Mouse (Mus musculus) hindbrain, embryonic 10.5 days (tissue): Measurements from ENCODE around the gene Serinc1. TPM values are rescaled to one million over a fixed set of nuclear protein-coding genes. Genes with fewer than 3 reads are reported as not detected.

Experiments
- DNase-seq: peaks from one replicate; pipeline ENCODE4 v3.0.0-alpha.2; 2017; ENCODE audit warnings: low spot score
- H3K27ac ChIP-seq: fragments of 300-500 bp; sonication (generic); 2 replicates; pipeline ENCODE4 v1.5.1; 2016; ENCODE audit warnings: mild to moderate bottlenecking, moderate library complexity
- H3K27me3 ChIP-seq: fragments of 300-500 bp; sonication (generic); 2 replicates; pipeline ENCODE4 v1.6.1; 2016; ENCODE audit warnings: mild to moderate bottlenecking; ENCODE audit not compliant: poor library complexity, insufficient read depth, severe bottlenecking
- H3K36me3 ChIP-seq: fragments of 300-500 bp; sonication (generic); 2 replicates; pipeline ENCODE4 v1.6.1; 2016; ENCODE audit warnings: mild to moderate bottlenecking, moderate library complexity
- H3K4me1 ChIP-seq: fragments of 300-500 bp; sonication (generic); replicated peaks from 2 replicates; pipeline ENCODE4 v1.6.1; 2016; ENCODE audit warnings: mild to moderate bottlenecking
- H3K4me3 ChIP-seq: fragments of 300-500 bp; sonication (generic); 2 replicates; pipeline ENCODE4 v1.5.1; 2016; ENCODE audit warnings: mild to moderate bottlenecking, moderate library complexity
- H3K9me3 ChIP-seq: fragments of 300-500 bp; sonication (generic); 2 replicates; pipeline ENCODE4 v1.6.1; 2016; ENCODE audit warnings: mild to moderate bottlenecking, moderate library complexity
- WGBS: fragments of 180-500 bp; shearing (Covaris S2); methylation state at CpG from one replicate; pipeline ENCODE4 v1.1.7; 2016; 5-methylcytosine and 5-hydroxymethylcytosine counted together
- polyA plus RNA-seq: library from polyadenylated mRNA; unstranded; fragments of >200 nt; fragmentation: Nextera tagmentation; extraction: Ambion mirVana; gene quantifications from 2 replicates; pipeline ENCODE4 v1.2.1, GENCODE M21; 2016

Serinc1 gene
- polyA plus RNA-seq, 1 experiment from 2014 or later = 142 TPM

GRCm38 (mm10) chr10:57526469-57526868, 5.9 kb downstream of the Serinc1 start:
- H3K36me3 ChIP-seq = peaks cover 65% of the 10 kb centered on the region
- no peak for DNase-seq
- H3K27me3 ChIP-seq = no peaks in the 10 kb centered on the region
- 93% methylated on average over 5 of the region's 5 CpGs for WGBS
- H3K27ac ChIP-seq = no peak overlapping the region
- no peak overlapping the region for H3K4me3 ChIP-seq
- no peaks in the 10 kb centered on the region for H3K9me3 ChIP-seq
- peaks cover 24% of the 10 kb centered on the region for H3K4me1 ChIP-seq

DNA sequence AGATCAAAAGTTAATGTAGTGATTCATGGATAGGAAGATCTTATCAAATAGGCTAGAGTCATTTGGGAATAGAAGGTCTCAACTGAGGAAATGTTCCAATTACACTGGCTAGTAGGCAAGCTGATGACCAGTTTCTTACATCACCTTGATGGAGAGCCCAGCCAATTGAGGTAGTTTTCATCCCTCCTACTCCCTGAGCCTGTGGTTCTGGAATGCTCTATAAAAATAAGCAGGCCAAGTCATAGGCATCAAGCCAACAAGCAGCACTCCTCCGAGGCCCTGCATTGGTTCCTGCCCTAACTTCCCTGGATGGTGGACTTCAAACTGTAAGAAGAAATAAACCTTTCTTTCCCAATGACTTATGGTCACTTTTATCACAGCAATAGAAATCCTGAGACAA, 17.1 kb downstream of the Serinc1 start:
- WGBS = 90% methylated on average over 1 of the region's 1 CpGs
- H3K27me3 ChIP-seq = no peaks in the 10 kb centered on the region
- no peaks in the 10 kb centered on the region for H3K4me1 ChIP-seq
- no peak overlapping the region for H3K27ac ChIP-seq
- DNase-seq = no peak
- H3K4me3 ChIP-seq = no peak overlapping the region
- H3K9me3 ChIP-seq = no peaks in the 10 kb centered on the region
- H3K36me3 ChIP-seq = peaks cover 100% of the 10 kb centered on the region

DNA sequence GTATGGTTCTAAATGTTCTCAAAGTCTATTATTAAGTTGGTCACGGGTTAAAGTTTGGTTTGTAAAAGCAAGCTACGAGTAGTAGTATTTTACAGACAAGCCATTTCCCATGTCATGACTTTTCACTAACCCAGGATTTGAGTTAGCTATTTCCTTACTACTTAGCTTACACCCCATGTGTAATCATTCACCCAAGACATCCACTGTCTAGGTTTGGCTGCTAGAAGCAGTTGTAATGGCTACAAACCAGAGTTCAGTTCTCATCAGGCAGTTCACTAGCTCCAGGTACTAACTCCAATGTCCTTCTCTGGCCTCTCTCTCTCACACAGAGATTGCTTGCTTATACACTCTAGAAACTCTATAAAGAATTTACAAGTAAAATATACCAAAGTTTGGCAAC, 17.7 kb downstream of the Serinc1 start:
- WGBS = 94% methylated on average over 2 of the region's 2 CpGs
- Histone ChIP-seq H3K27me3 (no peaks in the 10 kb centered on the region), H3K36me3 (peaks cover 100% of the 10 kb centered on the region)

DNA sequence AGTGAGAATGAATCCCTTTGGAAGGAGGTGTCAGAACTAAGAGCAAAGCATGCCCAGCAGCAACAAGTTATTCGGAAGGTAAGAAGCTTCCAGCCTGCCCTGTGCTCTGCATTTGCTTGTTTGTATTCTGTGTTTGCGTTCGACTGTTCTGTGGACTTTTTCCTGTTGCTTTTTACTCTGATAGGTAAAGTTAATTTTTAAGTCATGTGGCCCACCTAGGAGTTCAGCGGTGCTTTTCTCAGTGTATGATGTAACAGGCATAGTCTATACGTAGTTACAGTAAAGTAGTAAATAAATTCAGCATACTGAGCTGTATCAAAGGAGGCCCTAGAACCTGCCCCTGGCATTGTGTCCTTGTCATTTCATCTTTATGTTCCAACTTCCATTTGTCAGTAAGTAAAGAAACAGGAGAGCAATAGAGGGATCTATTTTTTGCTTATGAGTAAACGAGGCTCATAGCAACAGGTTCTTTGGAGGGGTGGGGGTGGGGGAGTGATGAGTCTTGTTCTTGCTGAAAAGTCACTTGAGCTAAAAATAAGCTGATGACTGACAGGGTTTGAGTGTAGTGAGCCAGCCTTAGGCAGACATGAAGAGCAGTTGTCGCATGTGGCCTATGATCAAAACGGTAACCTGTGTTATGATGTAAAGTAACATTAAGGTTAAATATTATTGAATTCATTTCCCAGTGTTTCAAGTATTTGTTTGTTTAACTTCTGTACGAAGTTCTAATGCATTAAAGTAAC, 32.7 kb downstream of the Serinc1 start:
- DNase-seq = no peak
- Histone ChIP-seq H3K4me3 (no peak overlapping the region), H3K36me3 (peaks cover 79% of the 10 kb centered on the region), H3K9me3 (no peaks in the 10 kb centered on the region), H3K27me3 (no peaks in the 10 kb centered on the region), H3K4me1 (no peaks in the 10 kb centered on the region), H3K27ac (no peak overlapping the region)
- 92% methylated on average over 9 of the region's 9 CpGs for WGBS

More for the DNA sequence above, 17.7 kb downstream of the Serinc1 start:
- Histone ChIP-seq H3K4me1 (no peaks in the 10 kb centered on the region), H3K9me3 (no peaks in the 10 kb centered on the region), H3K27ac (no peak overlapping the region), H3K4me3 (no peak overlapping the region)
- DNase-seq = no peak

GRCm38 (mm10) chr10:57492050-57492449, 40.3 kb downstream of the Serinc1 start:
- H3K4me3 ChIP-seq = no peak overlapping the region
- 76% methylated on average over 2 of the region's 2 CpGs for WGBS
- H3K4me1 ChIP-seq = peaks cover 24% of the 10 kb centered on the region
- H3K27me3 ChIP-seq = no peaks in the 10 kb centered on the region
- peaks cover 5% of the 10 kb centered on the region; the same call in 1 of the 2 replicates for H3K9me3 ChIP-seq
- DNase-seq = no peak
- peaks cover 53% of the 10 kb centered on the region for H3K36me3 ChIP-seq
- H3K27ac ChIP-seq = no peak overlapping the region

DNA sequence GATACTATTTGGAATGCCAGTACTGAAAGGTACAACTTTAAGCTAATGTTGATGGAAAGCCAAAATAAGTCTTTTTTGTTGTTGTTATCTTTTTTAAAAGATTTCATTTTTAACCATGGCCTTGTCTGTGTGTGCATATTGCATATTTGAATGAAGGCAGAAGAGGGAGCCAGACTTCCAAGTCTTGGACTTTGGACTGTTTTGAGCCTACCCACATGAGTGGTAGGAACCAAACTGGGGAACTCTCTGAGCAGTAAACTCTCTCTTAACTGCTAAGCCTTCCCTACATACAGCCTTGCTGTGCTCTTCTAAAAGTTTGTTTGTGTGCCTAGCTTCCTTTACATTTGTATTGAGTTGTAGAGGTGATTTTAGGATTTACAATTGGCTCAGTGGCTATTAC, 43.7 kb downstream of the Serinc1 start:
- peaks cover 38% of the 10 kb centered on the region for H3K36me3 ChIP-seq
- H3K4me3 ChIP-seq = peak overlapping the region; percentile 94
- no peaks in the 10 kb centered on the region for H3K27me3 ChIP-seq
- DNase-seq = no peak
- peaks cover 24% of the 10 kb centered on the region for H3K4me1 ChIP-seq
- no peak overlapping the region for H3K27ac ChIP-seq
- peaks cover 5% of the 10 kb centered on the region; the same call in 1 of the 2 replicates for H3K9me3 ChIP-seq

DNA sequence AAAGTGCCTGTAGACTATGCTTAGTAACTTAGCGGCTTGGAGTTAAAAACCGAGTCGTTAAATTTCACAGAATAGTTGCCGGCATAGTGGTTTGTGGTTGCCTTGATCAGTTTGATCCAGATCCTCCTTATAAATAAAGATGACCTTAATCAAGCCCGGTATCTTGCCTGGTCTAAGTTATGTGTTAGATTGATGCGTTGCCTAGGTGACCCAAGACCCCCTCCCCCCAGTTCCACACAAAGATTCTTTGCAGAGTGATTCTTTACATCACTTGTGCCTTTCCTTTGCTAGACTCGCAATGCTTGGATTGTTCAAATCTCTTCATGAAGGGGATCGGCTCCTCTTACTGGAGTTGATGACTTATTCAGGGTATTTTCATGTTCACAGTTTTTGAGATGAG, 45.1 kb downstream of the Serinc1 start:
- Histone ChIP-seq H3K4me3 (peak overlapping the region; percentile 94), H3K4me1 (peaks cover 24% of the 10 kb centered on the region), H3K27me3 (no peaks in the 10 kb centered on the region), H3K36me3 (peaks cover 24% of the 10 kb centered on the region), H3K9me3 (no peaks in the 10 kb centered on the region), H3K27ac (peak overlapping the region; percentile 99)
- under 1% methylated on average over 8 of the region's 8 CpGs for WGBS
- peak; percentile 75 for DNase-seq

DNA sequence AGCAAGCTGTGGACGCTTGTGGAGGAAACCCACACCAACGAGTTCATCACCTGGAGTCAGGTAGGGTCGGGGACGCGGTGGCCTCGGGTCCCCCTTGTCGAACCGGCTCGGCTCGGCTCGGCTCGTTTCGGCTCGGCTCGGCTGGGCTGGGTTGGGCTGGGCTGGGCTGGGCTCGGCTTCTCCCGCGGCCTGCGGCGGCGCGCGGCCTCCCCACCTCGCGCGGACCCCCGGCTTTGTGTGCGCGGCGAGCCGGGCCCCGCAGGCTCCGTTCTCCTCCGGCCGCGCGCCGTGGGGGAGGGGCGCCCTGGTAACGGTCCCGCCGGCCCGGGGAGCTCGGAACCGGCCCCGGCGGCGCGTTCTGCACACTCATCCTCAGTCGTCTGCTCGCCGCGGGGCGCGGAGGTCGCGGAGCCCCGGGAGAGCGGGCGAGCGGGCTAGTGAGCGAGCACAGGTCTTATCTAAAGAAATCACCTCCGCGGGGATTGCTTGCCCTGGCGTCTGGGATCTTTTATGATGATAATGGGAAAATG, 45.7 kb downstream of the Serinc1 start:
- Histone ChIP-seq H3K9me3 (no peaks in the 10 kb centered on the region), H3K27ac (peak overlapping the region; percentile 99), H3K36me3 (peaks cover 19% of the 10 kb centered on the region), H3K27me3 (no peaks in the 10 kb centered on the region), H3K4me1 (peaks cover 24% of the 10 kb centered on the region), H3K4me3 (peak overlapping the region; percentile 94)
- WGBS = under 1% methylated on average over 65 of the region's 65 CpGs
- DNase-seq = no peak

DNA sequence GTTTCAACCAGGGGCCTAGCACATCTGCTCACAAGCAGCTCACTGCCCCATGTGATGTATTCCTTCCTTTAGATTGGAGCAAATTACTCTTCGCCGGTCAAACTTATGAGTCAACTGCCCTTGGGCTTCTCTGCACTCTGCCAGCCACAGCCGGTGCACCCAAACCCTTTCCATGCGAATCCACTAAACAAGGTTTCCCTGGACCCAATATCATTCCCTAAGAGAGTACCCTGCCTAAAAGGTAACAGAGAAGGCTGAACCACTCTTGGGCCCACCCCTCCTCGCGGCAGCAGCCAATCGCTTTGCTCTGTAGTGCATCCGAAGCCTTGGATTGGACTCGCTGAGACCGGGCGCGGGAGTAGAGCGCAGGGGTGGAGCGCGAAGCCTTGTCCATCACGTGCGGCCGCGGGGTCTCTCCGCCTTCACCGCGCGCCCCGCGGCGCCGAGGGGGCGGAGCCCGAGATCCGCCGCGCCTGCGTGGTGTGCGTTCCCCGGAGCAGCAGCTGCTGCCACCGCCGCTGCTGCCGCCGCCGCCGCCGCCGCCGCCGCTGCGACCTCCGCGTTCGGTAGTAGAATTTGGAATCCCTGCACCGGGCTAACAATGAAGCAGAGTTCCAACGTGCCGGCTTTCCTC, 46.3 kb downstream of the Serinc1 start, which contains the start of gene Hsf2:
TSS of gene Hsf2 (plus strand) at position 478 of the 634 bp plus-strand sequence.
- no peaks in the 10 kb centered on the region for H3K27me3 ChIP-seq
- peak; percentile 96 for DNase-seq
- no peaks in the 10 kb centered on the region for H3K9me3 ChIP-seq
- H3K27ac ChIP-seq = peak within 1 kb of the TSS; percentile 99
- peaks cover 13% of the 10 kb centered on the region for H3K36me3 ChIP-seq
- under 1% methylated on average over 52 of the region's 52 CpGs for WGBS
- H3K4me3 ChIP-seq = peak within 1 kb of the TSS; percentile 94
- H3K4me1 ChIP-seq = peaks cover 24% of the 10 kb centered on the region

- WGBS = 91% methylated on average over 3 of the region's 3 CpGs
- no peak for DNase-seq
- Histone ChIP-seq H3K27me3 (no peaks in the 10 kb centered on the region), H3K9me3 (no peaks in the 10 kb centered on the region), H3K27ac (no peak overlapping the region), H3K36me3 (peaks cover under 1% of the 10 kb centered on the region), H3K4me3 (no peak overlapping the region), H3K4me1 (peaks cover 17% of the 10 kb centered on the region)
Observed at GRCm38 (mm10) chr10:57484741-57485140, 47.6 kb downstream of the Serinc1 start.

GRCm38 (mm10) chr10:57481717-57482116, 50.6 kb downstream of the Serinc1 start:
- Histone ChIP-seq H3K27me3 (no peaks in the 10 kb centered on the region), H3K9me3 (no peaks in the 10 kb centered on the region), H3K4me1 (no peaks in the 10 kb centered on the region; the same call in 1 of the 2 replicates), H3K4me3 (no peak overlapping the region), H3K27ac (no peak overlapping the region), H3K36me3 (no peaks in the 10 kb centered on the region)
- DNase-seq = no peak
- 33% methylated on average over 5 of the region's 5 CpGs for WGBS

DNA sequence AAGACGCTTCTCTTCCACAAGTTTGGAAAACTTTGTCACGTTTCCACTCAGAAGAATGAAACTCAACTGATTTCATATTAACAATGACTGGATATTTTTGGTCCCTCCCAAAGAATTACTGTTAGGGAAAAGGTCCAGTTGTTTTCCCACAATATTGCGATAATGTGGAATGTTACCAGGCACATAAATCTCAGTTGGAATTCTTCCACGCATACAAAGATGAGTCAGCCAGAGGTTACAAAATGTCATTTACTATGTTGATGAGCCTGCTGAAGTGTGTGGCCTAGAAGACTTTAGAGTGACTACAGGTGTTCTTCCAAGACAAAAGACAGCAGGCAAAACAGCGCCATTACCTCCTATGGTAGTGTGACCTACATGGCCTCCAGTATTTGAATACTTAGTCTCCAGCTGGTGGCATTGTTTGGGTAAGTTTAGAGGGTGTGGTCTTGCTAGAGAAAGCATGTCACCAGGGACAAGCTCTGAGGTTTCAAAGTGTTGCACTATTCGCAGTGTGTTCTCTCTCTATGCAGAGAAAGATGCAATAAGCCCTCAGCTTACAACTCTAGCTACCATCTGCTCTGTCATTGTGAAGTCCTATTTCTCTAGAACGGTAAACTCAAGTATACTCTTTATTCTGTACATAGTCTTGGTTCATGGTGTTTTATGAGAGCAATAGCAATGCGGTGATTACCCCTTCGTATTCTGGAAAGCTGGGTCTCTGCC, 55.0 kb downstream of the Serinc1 start:
- WGBS = 72% methylated on average over 9 of the region's 9 CpGs
- DNase-seq = no peak

More for the DNA sequence above, 55.0 kb downstream of the Serinc1 start:
- no peaks in the 10 kb centered on the region for H3K9me3 ChIP-seq
- H3K4me3 ChIP-seq = no peak overlapping the region
- H3K27ac ChIP-seq = no peak overlapping the region
- H3K36me3 ChIP-seq = no peaks in the 10 kb centered on the region
- H3K27me3 ChIP-seq = no peaks in the 10 kb centered on the region
- no peaks in the 10 kb centered on the region for H3K4me1 ChIP-seq
